8 mouse cellular contexts compared by ENCODE assay signal in genomic region chr3:103382872-103383567, GRCm38 (mm10).
A peak's percentile ranks its signal among the peaks of the same experiment; 100 is the strongest.
DNase-seq lines count a peak whose midpoint lies in the region; ATAC-seq and TF ChIP-seq lines count a peak whose summit lies in the region.

No protein-coding gene starts in this region.

- peaks cover 8% of the 10 kb centered on the region; the same call in 1 of the 2 replicates for H3K36me3 ChIP-seq in E14TG2a.4 (ENCODE audit: insufficient read depth, low read length)
- H3K36me3 ChIP-seq in forebrain, embryonic 14.5 days (ENCODE audit: control insufficient read depth, insufficient read depth, low read length): no peaks in the 10 kb centered on the region
- no peaks in the 10 kb centered on the region for H3K36me3 ChIP-seq in liver, postnatal 0 days (replicated peaks; ENCODE audit: insufficient read depth, low read length)
- H3K36me3 ChIP-seq in neural tube, embryonic 14.5 days (ENCODE audit: control insufficient read depth, insufficient read depth, low read length): no peaks in the 10 kb centered on the region
- no peaks in the 10 kb centered on the region for H3K36me3 ChIP-seq in testis, adult 2 months (ENCODE audit: control insufficient read depth, insufficient read depth, low read length)

- H3K27me3 ChIP-seq in E14TG2a.4 (ENCODE audit: insufficient read depth, low read length): no peaks in the 10 kb centered on the region
- no peaks in the 10 kb centered on the region for H3K27me3 ChIP-seq in forebrain, embryonic 14.5 days (replicated peaks; ENCODE audit: control insufficient read depth, insufficient read depth, low read length)
- H3K27me3 ChIP-seq in liver, postnatal 0 days (ENCODE audit: insufficient read depth, low read length): no peaks in the 10 kb centered on the region
- no peaks in the 10 kb centered on the region for H3K27me3 ChIP-seq in neural tube, embryonic 14.5 days (ENCODE audit: control insufficient read depth, insufficient read depth, low read length)
- H3K27me3 ChIP-seq in testis, adult 2 months (ENCODE audit: control insufficient read depth, insufficient read depth, low read length): no peaks in the 10 kb centered on the region

- H3K4me1 ChIP-seq in E14TG2a.4 (replicated peaks; ENCODE audit: low read depth, low read length): peaks cover 31% of the 10 kb centered on the region
- no peaks in the 10 kb centered on the region for H3K4me1 ChIP-seq in forebrain, embryonic 14.5 days (ENCODE audit: control insufficient read depth, insufficient read depth, low read length)
- H3K4me1 ChIP-seq in liver, postnatal 0 days (ENCODE audit: insufficient read depth): no peaks in the 10 kb centered on the region
- no peaks in the 10 kb centered on the region for H3K4me1 ChIP-seq in neural tube, embryonic 14.5 days (ENCODE audit: control insufficient read depth, insufficient read depth, low read length)
- H3K4me1 ChIP-seq in testis, adult 2 months (ENCODE audit: control insufficient read depth, insufficient read depth, low read length): peaks cover 7% of the 10 kb centered on the region

- intact Hi-C loops in heart, postnatal 14 days (cut with DNase I): loop anchor here (5.0 to 10.0 kb wide), 2 partner anchors 106 to 198 kb away; partner anchors contain the start of gene Trim33

- WGBS in forebrain, embryonic 14.5 days: 20% methylated on average over 17 of the region's 17 CpGs
- WGBS in large intestine, adult 2 months: 19% methylated on average over 17 of the region's 17 CpGs
- WGBS in liver, postnatal 0 days (ENCODE audit: insufficient replicate concordance): 21% methylated on average over 17 of the region's 17 CpGs
- 19% methylated on average over 17 of the region's 17 CpGs for WGBS in neural tube, embryonic 14.5 days

- H3K4me2 ChIP-seq in forebrain, embryonic 14.5 days (ENCODE audit: low read length): no peak overlapping the region
- no peak overlapping the region for H3K4me2 ChIP-seq in liver, postnatal 0 days (ENCODE audit: low read depth, low read length)
- H3K4me2 ChIP-seq in neural tube, embryonic 14.5 days (ENCODE audit: low read depth, low read length): no peak overlapping the region

- ATAC-seq in cerebellum, adult (ENCODE audit: insufficient number of reproducible peaks, low FRiP score, low TSS enrichment): peak; percentile 88
- peak; percentile 84 for ATAC-seq in forebrain, embryonic 14.5 days
- peak; percentile 70 for ATAC-seq in liver, postnatal 0 days
- ATAC-seq in neural tube, embryonic 14.5 days (ENCODE audit: low read depth): peak; percentile 73

- H3K4me3 ChIP-seq in E14TG2a.4 (replicated peaks; ENCODE audit: low read length): no peak overlapping the region
- no peak overlapping the region for H3K4me3 ChIP-seq in forebrain, embryonic 14.5 days (ENCODE audit: low read depth, low read length)
- no peak overlapping the region for H3K4me3 ChIP-seq in liver, postnatal 0 days (ENCODE audit: low read depth, low read length)
- no peak overlapping the region for H3K4me3 ChIP-seq in neural tube, embryonic 14.5 days (ENCODE audit: low read depth, low read length)
- H3K4me3 ChIP-seq in testis, adult 2 months (ENCODE audit: control insufficient read depth, low read depth, low read length): peak overlapping the region; percentile 56

- TF ChIP-seq CTCF in E14TG2a.4 (conservative IDR thresholded peaks at IDR 0.05; ENCODE audit: low read length): peak; percentile 55
- peak; percentile 100 for TF ChIP-seq CTCF in liver, postnatal 0 days (IDR thresholded peaks at IDR 0.05; ENCODE audit: low read depth)
- TF ChIP-seq CTCF in testis, adult 2 months (IDR thresholded peaks at IDR 0.05; ENCODE audit: control insufficient read depth, insufficient read depth, insufficient replicate concordance, low read depth, low read length): peak; percentile 99

- 0 out of 2 replicates have a peak, but pooled peaks have one; percentile 30 for TF ChIP-seq POLR2A in testis, adult 2 months (IDR thresholded peaks at IDR 0.05; ENCODE audit: control insufficient read depth, low read depth, low read length)

- H3K9me3 ChIP-seq in E14TG2a.4 (ENCODE audit: low read length): peaks cover 36% of the 10 kb centered on the region
- no peaks in the 10 kb centered on the region for H3K9me3 ChIP-seq in forebrain, embryonic 14.5 days (replicated peaks; ENCODE audit: control insufficient read depth, low read length)
- no peaks in the 10 kb centered on the region for H3K9me3 ChIP-seq in liver, postnatal 0 days (ENCODE audit: low read length)
- H3K9me3 ChIP-seq in neural tube, embryonic 14.5 days (ENCODE audit: control insufficient read depth, low read length): no peaks in the 10 kb centered on the region

- H3K27ac ChIP-seq in forebrain, embryonic 14.5 days (ENCODE audit: low read depth, low read length): no peak overlapping the region
- H3K27ac ChIP-seq in liver, postnatal 0 days (ENCODE audit: low read depth): no peak overlapping the region
- H3K27ac ChIP-seq in neural tube, embryonic 14.5 days (ENCODE audit: low read depth, low read length): no peak overlapping the region
- no peak overlapping the region for H3K27ac ChIP-seq in testis, adult 2 months (ENCODE audit: control insufficient read depth, insufficient read depth, low read depth, low read length)

- no peak for TF ChIP-seq EP300 in liver, postnatal 0 days (IDR thresholded peaks at IDR 0.05; ENCODE audit: low read depth)

- no peak overlapping the region for H3K9ac ChIP-seq in forebrain, embryonic 14.5 days (ENCODE audit: low read length)
- no peak overlapping the region for H3K9ac ChIP-seq in liver, postnatal 0 days (replicated peaks)
- no peak overlapping the region for H3K9ac ChIP-seq in neural tube, embryonic 14.5 days (replicated peaks; ENCODE audit: low read depth, low read length)

- DNase-seq in forebrain, embryonic 14.5 days (ENCODE audit: low spot score): peak; percentile 95
- peak; percentile 92 to 97 for DNase-seq in heart, postnatal 14 days
- peak; percentile 67 for DNase-seq in large intestine, adult 2 months (ENCODE audit: low read depth, low spot score)
- DNase-seq in liver, postnatal 0 days: peak; percentile 89
